Mouse (Mus musculus) hindbrain, embryonic 10.5 days (tissue): ENCODE results near the gene L3mbtl4. TPM values are rescaled to one million over a fixed set of nuclear protein-coding genes. Genes with fewer than 3 reads are reported as not detected.

Source experiments
- DNase-seq: peaks from one replicate; pipeline ENCODE4 v3.0.0-alpha.2; 2017; ENCODE audit warnings: low spot score
- H3K27ac ChIP-seq: fragments of 300-500 bp; sonication (generic); 2 replicates; pipeline ENCODE4 v1.5.1; 2016; ENCODE audit warnings: mild to moderate bottlenecking, moderate library complexity
- H3K27me3 ChIP-seq: fragments of 300-500 bp; sonication (generic); 2 replicates; pipeline ENCODE4 v1.6.1; 2016; ENCODE audit warnings: mild to moderate bottlenecking; ENCODE audit not compliant: poor library complexity, insufficient read depth, severe bottlenecking
- H3K36me3 ChIP-seq: fragments of 300-500 bp; sonication (generic); 2 replicates; pipeline ENCODE4 v1.6.1; 2016; ENCODE audit warnings: mild to moderate bottlenecking, moderate library complexity
- H3K4me1 ChIP-seq: fragments of 300-500 bp; sonication (generic); replicated peaks from 2 replicates; pipeline ENCODE4 v1.6.1; 2016; ENCODE audit warnings: mild to moderate bottlenecking
- H3K4me3 ChIP-seq: fragments of 300-500 bp; sonication (generic); 2 replicates; pipeline ENCODE4 v1.5.1; 2016; ENCODE audit warnings: mild to moderate bottlenecking, moderate library complexity
- H3K9me3 ChIP-seq: fragments of 300-500 bp; sonication (generic); 2 replicates; pipeline ENCODE4 v1.6.1; 2016; ENCODE audit warnings: mild to moderate bottlenecking, moderate library complexity
- WGBS: fragments of 180-500 bp; shearing (Covaris S2); methylation state at CpG from one replicate; pipeline ENCODE4 v1.1.7; 2016; 5-methylcytosine and 5-hydroxymethylcytosine counted together
- polyA plus RNA-seq: library from polyadenylated mRNA; unstranded; fragments of >200 nt; fragmentation: Nextera tagmentation; extraction: Ambion mirVana; gene quantifications from 2 replicates; pipeline ENCODE4 v1.2.1, GENCODE M21; 2016

The L3mbtl4 gene
- polyA plus RNA-seq, 1 experiment from 2014 or later: not detected

GRCm38 (mm10) chr17:68750513-68750912 lies 476.9 kb downstream of the L3mbtl4 start:
- no peak overlapping the region for H3K27ac ChIP-seq
- no peak for DNase-seq
- no peaks in the 10 kb centered on the region for H3K9me3 ChIP-seq
- no peaks in the 10 kb centered on the region for H3K4me1 ChIP-seq
- 82% methylated on average over 6 of the region's 6 CpGs for WGBS
- H3K36me3 ChIP-seq: no peaks in the 10 kb centered on the region
- no peaks in the 10 kb centered on the region for H3K27me3 ChIP-seq
- no peak overlapping the region for H3K4me3 ChIP-seq

GRCm38 (mm10) chr17:68753112-68753511 lies 479.5 kb downstream of the L3mbtl4 start:
- 85% methylated on average over 7 of the region's 7 CpGs for WGBS
- no peak for DNase-seq
- Histone ChIP-seq H3K9me3 (no peaks in the 10 kb centered on the region), H3K27ac (no peak overlapping the region), H3K36me3 (no peaks in the 10 kb centered on the region), H3K4me1 (no peaks in the 10 kb centered on the region), H3K27me3 (no peaks in the 10 kb centered on the region), H3K4me3 (no peak overlapping the region)

GRCm38 (mm10) chr17:68754789-68755188 lies 481.2 kb downstream of the L3mbtl4 start:
- Histone ChIP-seq H3K4me1 (no peaks in the 10 kb centered on the region), H3K9me3 (no peaks in the 10 kb centered on the region), H3K27me3 (no peaks in the 10 kb centered on the region), H3K4me3 (no peak overlapping the region), H3K36me3 (no peaks in the 10 kb centered on the region), H3K27ac (no peak overlapping the region)
- no peak for DNase-seq
- 89% methylated on average over 11 of the region's 11 CpGs for WGBS

- 67% methylated on average over 5 of the region's 5 CpGs for WGBS
- DNase-seq: no peak
- Histone ChIP-seq H3K4me3 (no peak overlapping the region), H3K9me3 (no peaks in the 10 kb centered on the region), H3K4me1 (no peaks in the 10 kb centered on the region), H3K27me3 (no peaks in the 10 kb centered on the region), H3K36me3 (no peaks in the 10 kb centered on the region), H3K27ac (no peak overlapping the region)
Measured at GRCm38 (mm10) chr17:68758428-68758827, 484.8 kb downstream of the L3mbtl4 start.

GRCm38 (mm10) chr17:68758936-68759335 lies 485.3 kb downstream of the L3mbtl4 start:
- DNase-seq: no peak
- H3K27ac ChIP-seq: no peak overlapping the region
- WGBS: 90% methylated on average over 3 of the region's 3 CpGs
- H3K4me3 ChIP-seq: no peak overlapping the region
- no peaks in the 10 kb centered on the region for H3K27me3 ChIP-seq
- H3K4me1 ChIP-seq: no peaks in the 10 kb centered on the region
- H3K36me3 ChIP-seq: no peaks in the 10 kb centered on the region
- no peaks in the 10 kb centered on the region for H3K9me3 ChIP-seq

- Histone ChIP-seq H3K27ac (no peak overlapping the region), H3K4me1 (no peaks in the 10 kb centered on the region), H3K27me3 (no peaks in the 10 kb centered on the region), H3K9me3 (no peaks in the 10 kb centered on the region), H3K4me3 (no peak overlapping the region), H3K36me3 (no peaks in the 10 kb centered on the region)
- no peak for DNase-seq
- WGBS: 87% methylated on average over 1 of the region's 1 CpGs
Measured at GRCm38 (mm10) chr17:68759978-68760377, 486.4 kb downstream of the L3mbtl4 start.

GRCm38 (mm10) chr17:68764329-68764880 lies 490.8 kb downstream of the L3mbtl4 start:
- no peak for DNase-seq
- Histone ChIP-seq H3K36me3 (no peaks in the 10 kb centered on the region), H3K4me3 (no peak overlapping the region), H3K27ac (no peak overlapping the region), H3K4me1 (no peaks in the 10 kb centered on the region), H3K9me3 (no peaks in the 10 kb centered on the region), H3K27me3 (no peaks in the 10 kb centered on the region)
- 87% methylated on average over 10 of the region's 10 CpGs for WGBS

GRCm38 (mm10) chr17:68769561-68769960 lies 496.0 kb downstream of the L3mbtl4 start:
- no peak for DNase-seq
- no peaks in the 10 kb centered on the region for H3K9me3 ChIP-seq
- H3K4me1 ChIP-seq: no peaks in the 10 kb centered on the region
- no peaks in the 10 kb centered on the region for H3K27me3 ChIP-seq
- H3K4me3 ChIP-seq: no peak overlapping the region
- no peaks in the 10 kb centered on the region for H3K36me3 ChIP-seq
- WGBS: 86% methylated on average over 4 of the region's 4 CpGs
- no peak overlapping the region for H3K27ac ChIP-seq

- Histone ChIP-seq H3K9me3 (no peaks in the 10 kb centered on the region), H3K27me3 (no peaks in the 10 kb centered on the region), H3K4me3 (no peak overlapping the region), H3K4me1 (no peaks in the 10 kb centered on the region), H3K36me3 (no peaks in the 10 kb centered on the region), H3K27ac (no peak overlapping the region)
- WGBS: 78% methylated on average over 7 of the region's 7 CpGs
- DNase-seq: no peak
Measured at GRCm38 (mm10) chr17:68771046-68771750, 497.6 kb downstream of the L3mbtl4 start.

- Histone ChIP-seq H3K27ac (no peak overlapping the region), H3K4me3 (no peak overlapping the region), H3K9me3 (no peaks in the 10 kb centered on the region), H3K36me3 (no peaks in the 10 kb centered on the region), H3K4me1 (no peaks in the 10 kb centered on the region), H3K27me3 (no peaks in the 10 kb centered on the region)
- WGBS: 82% methylated on average over 4 of the region's 4 CpGs
- DNase-seq: no peak
Measured at GRCm38 (mm10) chr17:68793741-68794140, 520.1 kb downstream of the L3mbtl4 start.

- no peaks in the 10 kb centered on the region for H3K4me1 ChIP-seq
- no peaks in the 10 kb centered on the region for H3K36me3 ChIP-seq
- no peaks in the 10 kb centered on the region for H3K27me3 ChIP-seq
- no peak for DNase-seq
- no peak within 1 kb of the TSS for H3K27ac ChIP-seq
- H3K9me3 ChIP-seq: no peaks in the 10 kb centered on the region
- WGBS: 82% methylated on average over 6 of the region's 6 CpGs
- H3K4me3 ChIP-seq: no peak within 1 kb of the TSS
Measured at GRCm38 (mm10) chr17:68826323-68826722, 552.7 kb downstream of the L3mbtl4 start, which contains the start of gene Tmem200c. TSS of gene Tmem200c (plus strand) at chr17:68826623.
